Mouse (Mus musculus) C2C12 (cell line): ENCODE measurements around the gene Zfp69. TPM values are rescaled to one million over a fixed set of nuclear protein-coding genes. Genes with fewer than 3 reads are reported as not detected.

Experiments
- H3K27me3 ChIP-seq: one replicate; pipeline ENCODE4 v1.6.1; 2011; ENCODE audit not compliant: control insufficient read depth, insufficient read depth, insufficient read length
- H3K36me3 ChIP-seq: one replicate; pipeline ENCODE4 v1.6.1; 2011; ENCODE audit not compliant: control insufficient read depth, insufficient read depth
- H3K4me3 ChIP-seq: one replicate; pipeline ENCODE4 v1.5.1; 2011; ENCODE audit warnings: mild to moderate bottlenecking, control low read depth; ENCODE audit not compliant: poor library complexity, insufficient read depth, severe bottlenecking
- H3K79me2 ChIP-seq: one replicate; pipeline ENCODE4 v1.6.1; 2011; ENCODE audit not compliant: control insufficient read depth, insufficient read depth
- H3K79me3 ChIP-seq: one replicate; pipeline ENCODE4 v1.6.1; 2011; ENCODE audit warnings: low read depth, control low read depth
- H3ac ChIP-seq: one replicate; pipeline ENCODE3; 2011; ENCODE audit warnings: low read depth; ENCODE audit not compliant: control insufficient read depth, insufficient read length
- CEBPB ChIP-seq: IDR thresholded peaks from one replicate; pipeline ENCODE4 v1.6.1; 2011; ENCODE audit warnings: low read depth, mild to moderate bottlenecking, control low read depth, moderate library complexity
- CTCF ChIP-seq: IDR thresholded peaks from one replicate; pipeline ENCODE4 v1.5.1; 2011; ENCODE audit not compliant: control insufficient read depth, insufficient read depth, insufficient read length
- FOSL1 ChIP-seq: IDR thresholded peaks from one replicate; pipeline ENCODE4 v1.8.0; 2011; ENCODE audit warnings: mild to moderate bottlenecking, low read length; ENCODE audit not compliant: poor library complexity, insufficient read depth, severe bottlenecking
- MAX ChIP-seq: IDR thresholded peaks from one replicate; pipeline ENCODE4 v1.6.1; 2011; ENCODE audit warnings: mild to moderate bottlenecking, control low read depth
- MYOD1 ChIP-seq: IDR thresholded peaks from one replicate; pipeline ENCODE4 v1.6.1; 2011; ENCODE audit warnings: low read depth; ENCODE audit not compliant: control insufficient read depth, insufficient read length
- MYOG ChIP-seq: IDR thresholded peaks from one replicate; pipeline ENCODE4 v1.6.1; 2011; ENCODE audit not compliant: control insufficient read depth, insufficient read length; ENCODE audit errors: extremely low read depth
- USF1 ChIP-seq: IDR thresholded peaks from one replicate; pipeline ENCODE4 v1.6.1; 2011; ENCODE audit warnings: low read depth, mild to moderate bottlenecking, control low read depth, moderate library complexity
- polyA plus RNA-seq: library from polyadenylated mRNA; unstranded; fragments of >200 nt; fragmentation: generic; extraction: Trizol; gene quantifications from one replicate; pipeline ENCODE4 v1.2.1, GENCODE M21; 2012; ENCODE audit warnings: missing spikeins

Zfp69 gene
- polyA plus RNA-seq, 1 experiment: 1.1 TPM

DNA sequence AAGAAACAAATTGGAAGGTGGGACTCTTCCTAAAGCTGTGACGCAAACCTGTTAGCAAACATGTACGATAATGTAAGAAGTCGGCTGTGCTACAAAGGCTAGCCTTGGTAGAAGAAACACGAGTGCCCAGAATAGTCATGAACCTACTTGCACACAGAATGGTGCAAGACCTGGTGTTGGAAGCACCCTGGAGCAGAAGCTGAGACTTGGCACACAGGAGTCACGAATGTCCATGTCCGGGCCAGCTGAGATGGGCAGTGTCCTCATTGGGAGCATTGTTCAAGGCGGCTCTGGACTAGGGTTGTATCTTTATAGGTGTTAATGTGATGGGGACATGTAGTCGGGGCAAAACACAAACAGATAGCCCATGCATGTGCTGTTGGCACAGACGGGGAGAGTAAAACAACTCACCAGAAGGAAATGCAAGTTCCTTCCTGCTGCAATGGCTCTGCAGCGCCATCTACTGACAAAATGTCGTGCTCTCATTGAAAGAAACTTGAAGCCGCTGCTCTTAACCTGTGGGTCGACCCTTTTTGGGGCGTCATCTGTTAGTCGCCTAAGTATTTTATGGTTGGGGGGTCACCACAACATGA lies 41.8 kb downstream of the Zfp69 start:
- no peaks in the 10 kb centered on the region for H3K79me2 ChIP-seq
- H3K36me3 ChIP-seq: no peaks in the 10 kb centered on the region
- TF ChIP-seq MYOD1: no peak
- no peak for TF ChIP-seq FOSL1
- no peak for TF ChIP-seq MYOG
- TF ChIP-seq CEBPB: no peak
- peak; percentile 68 for TF ChIP-seq CTCF
- no peak for TF ChIP-seq MAX
- TF ChIP-seq USF1: no peak
- no peak overlapping the region for H3ac ChIP-seq
- H3K27me3 ChIP-seq: no peaks in the 10 kb centered on the region
- H3K4me3 ChIP-seq: no peak overlapping the region
- no peaks in the 10 kb centered on the region for H3K79me3 ChIP-seq

DNA sequence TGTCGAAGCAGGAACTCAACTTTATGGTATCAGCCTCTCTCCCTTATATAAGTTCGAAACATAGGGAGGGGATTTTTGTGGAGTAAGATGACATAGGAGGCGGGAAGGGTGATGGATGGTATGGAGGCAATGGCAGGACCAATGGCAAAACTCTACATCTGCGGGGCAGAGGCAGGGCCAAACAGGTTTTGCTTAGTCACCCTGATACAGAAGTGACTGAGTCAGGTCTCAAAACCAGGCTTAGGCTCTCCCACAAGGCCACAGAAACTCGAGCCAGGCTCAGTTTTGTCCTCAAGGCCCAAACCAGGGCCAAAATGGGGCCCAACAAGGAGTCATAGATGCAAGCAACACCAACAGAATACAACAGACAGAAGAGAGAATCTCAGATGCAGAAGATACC lies 45.9 kb downstream of the Zfp69 start:
- Histone ChIP-seq H3K36me3 (no peaks in the 10 kb centered on the region), H3K79me3 (no peaks in the 10 kb centered on the region), H3ac (no peak overlapping the region), H3K4me3 (no peak overlapping the region), H3K27me3 (no peaks in the 10 kb centered on the region), H3K79me2 (no peaks in the 10 kb centered on the region)
- no peak for TF ChIP-seq MYOD1
- no peak for TF ChIP-seq USF1
- TF ChIP-seq FOSL1: no peak
- TF ChIP-seq MYOG: no peak
- no peak for TF ChIP-seq CTCF
- TF ChIP-seq MAX: no peak
- no peak for TF ChIP-seq CEBPB

DNA sequence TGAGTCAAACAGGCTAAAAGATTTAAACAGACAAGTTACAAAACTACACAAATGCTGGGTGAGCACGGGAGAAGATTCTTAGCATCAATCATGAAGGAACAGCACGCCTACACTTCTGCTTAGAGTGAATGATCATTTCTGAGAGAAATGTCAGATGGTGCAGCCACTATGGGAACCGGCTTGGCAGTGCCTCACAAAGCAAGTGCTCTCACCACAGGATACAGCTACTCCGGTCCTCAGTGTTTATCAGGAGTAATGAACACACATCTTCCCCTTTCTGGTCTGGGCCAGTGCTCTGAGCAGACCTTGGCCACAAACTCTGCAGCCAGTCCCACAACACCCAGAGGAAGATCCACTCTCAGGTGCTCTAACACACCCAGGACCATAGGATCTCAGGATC lies 47.0 kb downstream of the Zfp69 start:
- no peak overlapping the region for H3K4me3 ChIP-seq
- H3K79me2 ChIP-seq: no peaks in the 10 kb centered on the region
- H3K36me3 ChIP-seq: no peaks in the 10 kb centered on the region
- no peaks in the 10 kb centered on the region for H3K79me3 ChIP-seq
- no peak overlapping the region for H3ac ChIP-seq
- H3K27me3 ChIP-seq: no peaks in the 10 kb centered on the region
- TF ChIP-seq MYOG (no peak), USF1 (no peak), FOSL1 (no peak), CTCF (no peak), MAX (no peak), CEBPB (no peak), MYOD1 (no peak)

DNA sequence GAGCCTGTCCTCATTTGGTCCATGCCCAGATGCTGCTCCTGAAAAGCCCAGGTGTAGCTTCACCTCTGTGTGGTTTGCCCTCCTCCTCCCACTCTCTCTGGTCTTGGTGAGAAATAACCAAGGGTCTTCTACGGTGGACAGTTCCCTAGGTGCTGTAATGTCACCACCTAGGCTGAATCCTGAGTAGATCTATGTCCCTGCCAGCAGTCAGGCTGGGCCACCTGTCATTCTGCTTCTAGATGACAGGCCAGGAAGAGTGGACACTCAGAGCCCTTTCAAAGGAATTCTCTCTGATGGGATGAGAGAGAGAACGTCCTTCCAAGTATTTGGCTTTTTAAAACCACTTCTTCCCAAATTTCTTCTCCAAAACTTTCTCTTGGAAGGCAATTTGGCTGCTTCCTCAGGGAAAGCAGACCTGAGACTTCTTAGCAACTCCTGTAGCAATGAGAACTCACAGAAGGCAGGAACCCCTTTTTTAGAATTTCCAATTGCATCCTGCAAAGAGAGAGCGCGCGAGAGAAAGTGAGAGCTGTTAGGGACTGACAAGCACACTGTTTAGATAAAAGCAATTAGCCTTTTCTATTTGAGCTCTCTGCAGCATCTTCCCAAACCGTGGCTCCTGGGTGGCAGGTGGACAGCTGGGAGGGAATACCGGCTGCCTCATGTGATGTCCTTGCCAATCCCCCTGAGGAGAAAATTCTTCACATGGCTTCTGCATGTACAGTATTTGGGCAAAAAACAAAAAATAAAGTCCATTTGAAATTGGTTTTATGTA lies 55.5 kb downstream of the Zfp69 start:
- Histone ChIP-seq H3ac (no peak overlapping the region), H3K4me3 (no peak overlapping the region), H3K79me3 (no peaks in the 10 kb centered on the region), H3K27me3 (peaks cover 3% of the 10 kb centered on the region), H3K36me3 (no peaks in the 10 kb centered on the region), H3K79me2 (no peaks in the 10 kb centered on the region)
- no peak for TF ChIP-seq MYOD1
- no peak for TF ChIP-seq MYOG
- TF ChIP-seq MAX: no peak
- TF ChIP-seq CTCF: no peak
- TF ChIP-seq CEBPB: no peak
- no peak for TF ChIP-seq FOSL1
- no peak for TF ChIP-seq USF1

DNA sequence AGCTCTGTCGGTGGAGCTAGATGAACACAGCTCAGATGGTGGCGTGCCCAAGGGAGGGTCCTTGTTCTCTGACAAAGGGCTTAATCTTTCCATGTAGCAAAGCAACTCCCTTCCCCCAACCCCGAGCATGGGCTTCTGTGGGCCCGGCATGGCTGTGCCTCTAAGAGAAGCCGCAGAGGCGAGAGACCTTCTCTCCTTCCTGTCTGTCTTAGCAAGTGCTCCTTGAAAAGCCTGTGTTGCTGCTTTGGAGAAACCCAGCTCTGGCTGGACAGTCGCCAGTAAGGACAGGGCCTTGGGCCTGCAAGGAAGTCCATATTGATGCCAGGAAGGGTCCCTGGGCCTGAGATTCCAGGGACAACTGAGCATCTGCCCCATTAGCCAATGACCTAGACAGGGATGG lies 56.3 kb downstream of the Zfp69 start:
- peaks cover 3% of the 10 kb centered on the region for H3K27me3 ChIP-seq
- H3K36me3 ChIP-seq: no peaks in the 10 kb centered on the region
- H3ac ChIP-seq: no peak overlapping the region
- no peak overlapping the region for H3K4me3 ChIP-seq
- TF ChIP-seq FOSL1 (no peak), USF1 (no peak), CTCF (no peak), MYOG (no peak), MAX (no peak), MYOD1 (no peak), CEBPB (no peak)
- no peaks in the 10 kb centered on the region for H3K79me2 ChIP-seq
- no peaks in the 10 kb centered on the region for H3K79me3 ChIP-seq
